Mouse (Mus musculus): ENCODE measurements around the gene Chrd. TPM values are rescaled to one million over a fixed set of nuclear protein-coding genes. Genes with fewer than 3 reads are reported as not detected.

The Chrd gene
- total RNA-seq, 1 experiment = 3.7 TPM

- H3K9ac ChIP-seq (ENCODE audit: insufficient read depth, low read depth, low read length, poor library complexity, severe bottlenecking) = peak overlapping the region; percentile 77
- H3K4me1 ChIP-seq (ENCODE audit: control insufficient read depth in 2 of 2, insufficient read depth in 2 of 2, low read length in 2 of 2, poor library complexity in 1 of 2) = peaks cover 2 to 24% of the 10 kb centered on the region in 2 experiments; a peak in 3 of 4 replicates
- no peak for TF ChIP-seq CHD2 (IDR thresholded peaks at IDR 0.05; ENCODE audit: low read depth, low read length)
- TF ChIP-seq ZNF384 (IDR thresholded peaks at IDR 0.05; ENCODE audit: low read depth, low read length) = peak; percentile 92
- no peaks in the 10 kb centered on the region for H3K9me3 ChIP-seq (ENCODE audit: control insufficient read depth, insufficient read depth, low read depth, low read length)
- H3K4me3 ChIP-seq (ENCODE audit: insufficient read depth in 1 of 2, low read depth in 1 of 2, low read length in 2 of 2, poor library complexity in 1 of 2, severe bottlenecking in 1 of 2) = peak overlapping the region; percentile 87 to 88
- no peak for DNase-seq (ENCODE audit: low read depth, low spot score)
- H3K36me3 ChIP-seq (ENCODE audit: control insufficient read depth, insufficient read depth, low read length, poor library complexity, severe bottlenecking) = peaks cover 15% of the 10 kb centered on the region
- no peak overlapping the region; the same call in 1 of the 2 replicates for H3K27ac ChIP-seq (ENCODE audit: insufficient read depth, low read depth, low read length, poor library complexity, severe bottlenecking)
- in situ Hi-C loops (cut with MboI; ENCODE audit: low sequenced_read_pairs in 2 of 2, unreplicated experiment in 2 of 2) = no loop called here
These were observed 14.8 kb upstream of the Chrd start for GRCm38 (mm10) chr16:20717978-20718670.

- no peak for DNase-seq (ENCODE audit: low read depth, low spot score)
- H3K4me3 ChIP-seq (ENCODE audit: insufficient read depth in 1 of 2, low read depth in 1 of 2, low read length in 2 of 2, poor library complexity in 1 of 2, severe bottlenecking in 1 of 2) = no peak overlapping the region
- no peak overlapping the region for H3K27ac ChIP-seq (ENCODE audit: insufficient read depth, low read depth, low read length, poor library complexity, severe bottlenecking)
- TF ChIP-seq MAFK (IDR thresholded peaks at IDR 0.05; ENCODE audit: insufficient read depth, low read depth, low read length) (no peak), HCFC1 (IDR thresholded peaks at IDR 0.05; ENCODE audit: borderline replicate concordance, insufficient read depth, low read length) (no peak), CHD2 (IDR thresholded peaks at IDR 0.05; ENCODE audit: low read depth, low read length) (no peak), ZC3H11A (IDR thresholded peaks at IDR 0.05; ENCODE audit: borderline replicate concordance, low read depth, low read length) (no peak), ZNF384 (IDR thresholded peaks at IDR 0.05; ENCODE audit: low read depth, low read length) (no peak)
- no peaks in the 10 kb centered on the region for H3K9me3 ChIP-seq (ENCODE audit: control insufficient read depth, insufficient read depth, low read depth, low read length)
- H3K36me3 ChIP-seq (ENCODE audit: control insufficient read depth, insufficient read depth, low read length, poor library complexity, severe bottlenecking) = peaks cover 14% of the 10 kb centered on the region
- no peak overlapping the region for H3K9ac ChIP-seq (ENCODE audit: insufficient read depth, low read depth, low read length, poor library complexity, severe bottlenecking)
- peaks cover 0 to 18% of the 10 kb centered on the region in 2 experiments for H3K4me1 ChIP-seq (ENCODE audit: control insufficient read depth in 2 of 2, insufficient read depth in 2 of 2, low read length in 2 of 2, poor library complexity in 1 of 2)
- in situ Hi-C loops (cut with MboI; ENCODE audit: low sequenced_read_pairs in 2 of 2, unreplicated experiment in 2 of 2) = no loop called here
These were observed 11.1 kb upstream of the Chrd start for GRCm38 (mm10) chr16:20721808-20722207.

DNA sequence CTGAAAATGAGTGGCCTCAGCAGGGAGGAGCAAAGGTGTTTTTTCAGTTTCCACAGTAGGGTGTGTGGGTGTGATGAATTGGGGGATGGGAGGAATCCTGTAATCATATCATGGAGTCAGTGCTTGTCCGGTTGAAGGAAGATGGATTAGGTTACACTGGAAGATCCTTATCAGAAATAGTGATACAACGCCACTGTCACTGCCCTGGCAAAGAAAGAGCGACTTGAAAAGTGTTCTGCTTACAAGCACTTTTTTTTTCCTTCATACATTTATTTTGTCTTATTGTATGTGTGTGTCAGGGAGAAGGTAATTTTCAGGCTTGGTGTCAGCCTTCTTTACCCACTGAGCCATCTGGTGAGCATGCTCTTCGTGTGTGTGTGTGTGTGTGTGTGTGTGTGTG is 10.2 kb upstream of the Chrd start:
- no peak for TF ChIP-seq ZC3H11A (IDR thresholded peaks at IDR 0.05; ENCODE audit: borderline replicate concordance, low read depth, low read length)
- TF ChIP-seq CHD2 (IDR thresholded peaks at IDR 0.05; ENCODE audit: low read depth, low read length) = no peak
- TF ChIP-seq HCFC1 (IDR thresholded peaks at IDR 0.05; ENCODE audit: borderline replicate concordance, insufficient read depth, low read length) = no peak
- TF ChIP-seq ZNF384 (IDR thresholded peaks at IDR 0.05; ENCODE audit: low read depth, low read length) = no peak
- no peak for TF ChIP-seq MAFK (IDR thresholded peaks at IDR 0.05; ENCODE audit: insufficient read depth, low read depth, low read length)
- H3K4me3 ChIP-seq (ENCODE audit: insufficient read depth in 1 of 2, low read depth in 1 of 2, low read length in 2 of 2, poor library complexity in 1 of 2, severe bottlenecking in 1 of 2) = no peak overlapping the region
- no peaks in the 10 kb centered on the region for H3K9me3 ChIP-seq (ENCODE audit: control insufficient read depth, insufficient read depth, low read depth, low read length)
- H3K4me1 ChIP-seq (ENCODE audit: control insufficient read depth in 2 of 2, insufficient read depth in 2 of 2, low read length in 2 of 2, poor library complexity in 1 of 2) = peaks cover 0 to 18% of the 10 kb centered on the region in 2 experiments
- no peak for DNase-seq (ENCODE audit: low read depth, low spot score)
- H3K36me3 ChIP-seq (ENCODE audit: control insufficient read depth, insufficient read depth, low read length, poor library complexity, severe bottlenecking) = peaks cover 14% of the 10 kb centered on the region
- H3K27ac ChIP-seq (ENCODE audit: insufficient read depth, low read depth, low read length, poor library complexity, severe bottlenecking) = peak overlapping the region; percentile 46; the same call in 1 of the 2 replicates
- in situ Hi-C loops (cut with MboI; ENCODE audit: low sequenced_read_pairs in 2 of 2, unreplicated experiment in 2 of 2) = no loop called here
- no peak overlapping the region for H3K9ac ChIP-seq (ENCODE audit: insufficient read depth, low read depth, low read length, poor library complexity, severe bottlenecking)

GRCm38 (mm10) chr16:20723247-20723646 is 9.7 kb upstream of the Chrd start:
- H3K4me3 ChIP-seq (ENCODE audit: insufficient read depth in 1 of 2, low read depth in 1 of 2, low read length in 2 of 2, poor library complexity in 1 of 2, severe bottlenecking in 1 of 2) = no peak overlapping the region
- H3K36me3 ChIP-seq (ENCODE audit: control insufficient read depth, insufficient read depth, low read length, poor library complexity, severe bottlenecking) = peaks cover 14% of the 10 kb centered on the region
- in situ Hi-C loops (cut with MboI; ENCODE audit: low sequenced_read_pairs in 2 of 2, unreplicated experiment in 2 of 2) = no loop called here
- no peak for TF ChIP-seq ZNF384 (IDR thresholded peaks at IDR 0.05; ENCODE audit: low read depth, low read length)
- TF ChIP-seq HCFC1 (IDR thresholded peaks at IDR 0.05; ENCODE audit: borderline replicate concordance, insufficient read depth, low read length) = no peak
- TF ChIP-seq CHD2 (IDR thresholded peaks at IDR 0.05; ENCODE audit: low read depth, low read length) = no peak
- TF ChIP-seq ZC3H11A (IDR thresholded peaks at IDR 0.05; ENCODE audit: borderline replicate concordance, low read depth, low read length) = no peak
- TF ChIP-seq MAFK (IDR thresholded peaks at IDR 0.05; ENCODE audit: insufficient read depth, low read depth, low read length) = no peak
- no peak for DNase-seq (ENCODE audit: low read depth, low spot score)
- peaks cover 0 to 18% of the 10 kb centered on the region in 2 experiments for H3K4me1 ChIP-seq (ENCODE audit: control insufficient read depth in 2 of 2, insufficient read depth in 2 of 2, low read length in 2 of 2, poor library complexity in 1 of 2)
- 0 out of 2 replicates have a peak overlapping the region, but pooled peaks have one; percentile 46 for H3K27ac ChIP-seq (ENCODE audit: insufficient read depth, low read depth, low read length, poor library complexity, severe bottlenecking)
- H3K9me3 ChIP-seq (ENCODE audit: control insufficient read depth, insufficient read depth, low read depth, low read length) = no peaks in the 10 kb centered on the region
- H3K9ac ChIP-seq (ENCODE audit: insufficient read depth, low read depth, low read length, poor library complexity, severe bottlenecking) = no peak overlapping the region

Data from ES-E14 (cell line).